Mouse (Mus musculus) heart, adult 2 months (tissue): Measurements from ENCODE around the gene Cd86. TPM values are rescaled to one million over a fixed set of nuclear protein-coding genes. Genes with fewer than 3 reads are reported as not detected.

Experiments
- DNase-seq, 2 experiments: peaks; one replicate each; pipeline ENCODE4 v3.0.0; 2021
- H3K27ac ChIP-seq: fragments of 200-600 bp; 2 replicates; pipeline ENCODE4 v1.8.1; 2022
- H3K27me3 ChIP-seq: fragments of 200-500 bp; 2 replicates; pipeline ENCODE4 v1.6.1; 2012; ENCODE audit warnings: mild to moderate bottlenecking, low read length, inconsistent platforms, mixed read lengths; ENCODE audit not compliant: control insufficient read depth, insufficient read depth
- H3K36me3 ChIP-seq: fragments of 200-500 bp; 2 replicates; pipeline ENCODE4 v1.6.1; 2012; ENCODE audit warnings: low read length, inconsistent platforms; ENCODE audit not compliant: control insufficient read depth, insufficient read depth
- H3K4me1 ChIP-seq: fragments of 200-500 bp; 2 replicates; pipeline ENCODE4 v1.6.1; 2011; ENCODE audit warnings: low read length; ENCODE audit not compliant: control insufficient read depth, insufficient read depth
- H3K4me3 ChIP-seq: fragments of 200-600 bp; 2 replicates; pipeline ENCODE4 v1.8.1; 2022
- H3K79me2 ChIP-seq: fragments of 200-500 bp; replicated peaks from 2 replicates; pipeline ENCODE4 v1.6.1; 2012; ENCODE audit warnings: mild to moderate bottlenecking, inconsistent platforms, low read length, moderate library complexity, mixed read lengths; ENCODE audit not compliant: control insufficient read depth, insufficient read depth
- H3K9ac ChIP-seq: fragments of 200-500 bp; 2 replicates; pipeline ENCODE4 v1.6.1; 2012; ENCODE audit warnings: low read depth, mild to moderate bottlenecking, control low read depth, inconsistent platforms, low read length, mixed read lengths
- CTCF ChIP-seq: fragments of 200-600 bp; IDR thresholded peaks from 2 replicates; pipeline ENCODE4 v1.8.1; 2022; ENCODE audit warnings: antibody characterized with exemption, mild to moderate bottlenecking, moderate library complexity
- EP300 ChIP-seq: fragments of 200-500 bp; IDR thresholded peaks from 2 replicates; pipeline ENCODE4 v1.6.1; 2011; ENCODE audit warnings: low read depth, low read length, control low read depth; ENCODE audit not compliant: insufficient read depth
- POLR2A ChIP-seq: fragments of 200-500 bp; IDR thresholded peaks from 2 replicates; pipeline ENCODE4 v1.6.1; 2011; ENCODE audit warnings: mild to moderate bottlenecking, low read depth, low read length, control low read depth; ENCODE audit not compliant: insufficient read depth
- WGBS: fragments of 180-500 bp; shearing (Covaris S2); methylation state at CpG from one replicate; pipeline ENCODE4 v1.1.7; 2018; 5-methylcytosine and 5-hydroxymethylcytosine counted together
- intact Hi-C: fragments of 180-260 bp; cut with DNase I; formaldehyde crosslinking; loops from one replicate; pipeline ENCODE4 v1.15.1; 2025
- long read RNA-seq: library from polyadenylated mRNA; stranded (forward); transcript quantifications from one replicate; pipeline ENCODE4 v2.0.0, GENCODE M21; 2021
- polyA plus RNA-seq: library from polyadenylated mRNA; depleted of rRNA; stranded (reverse); fragments of >200 nt; gene quantifications from 2 replicates; pipeline ENCODE4 v1.2.3, GENCODE M21; 2012; rRNA removed
- total RNA-seq, 2 experiments: library from RNA; stranded (reverse); gene quantifications; 2 replicates each; pipeline ENCODE4 v1.2.3; 2021

The Cd86 gene
- 1 to 10 TPM; 1.1 to 1.4 TPM for total RNA-seq
- 1.00 and 1.9 TPM in 2 replicates for polyA plus RNA-seq
- long read RNA-seq, partial matches to known transcripts, result 0 of 2 reads
- long read RNA-seq, other reads (novel, unspliced or antisense), result 0 of 2 reads

DNA sequence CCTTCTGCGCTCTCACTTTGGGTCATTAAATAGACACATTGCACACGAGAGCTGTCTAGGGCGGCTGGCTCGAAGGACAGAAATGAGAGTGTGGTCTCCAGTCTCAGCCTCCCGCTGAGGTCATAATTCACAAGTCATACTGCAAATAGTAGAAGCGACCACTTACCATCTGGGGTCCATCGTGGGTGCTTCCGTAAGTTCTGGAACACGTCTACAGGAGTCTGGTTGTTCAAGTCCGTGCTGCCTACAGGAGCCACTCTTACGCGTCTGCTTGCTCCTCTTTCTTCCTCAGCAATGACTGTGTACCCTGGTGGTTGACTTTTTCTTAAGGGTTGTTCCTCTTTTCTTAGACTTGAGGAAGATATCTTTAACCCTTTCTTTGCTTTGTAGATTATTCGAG lies at the start of gene Cd86:
Gene Cd86, minus strand, starts transcription at position 300 of the 400 bp plus-strand sequence.
- Histone ChIP-seq H3K4me1 (no peaks in the 10 kb centered on the region), H3K79me2 (no peaks in the 10 kb centered on the region), H3K27me3 (no peaks in the 10 kb centered on the region), H3K27ac (no peak within 1 kb of the TSS), H3K4me3 (no peak within 1 kb of the TSS), H3K36me3 (no peaks in the 10 kb centered on the region), H3K9ac (no peak within 1 kb of the TSS)
- WGBS, result 76% methylated on average over 13 of the region's 13 CpGs
- peak; percentile 21 to 44 for DNase-seq
- intact Hi-C loops, result no loop called here
- TF ChIP-seq EP300, result no peak
- TF ChIP-seq CTCF, result no peak
- no peak for TF ChIP-seq POLR2A

DNA sequence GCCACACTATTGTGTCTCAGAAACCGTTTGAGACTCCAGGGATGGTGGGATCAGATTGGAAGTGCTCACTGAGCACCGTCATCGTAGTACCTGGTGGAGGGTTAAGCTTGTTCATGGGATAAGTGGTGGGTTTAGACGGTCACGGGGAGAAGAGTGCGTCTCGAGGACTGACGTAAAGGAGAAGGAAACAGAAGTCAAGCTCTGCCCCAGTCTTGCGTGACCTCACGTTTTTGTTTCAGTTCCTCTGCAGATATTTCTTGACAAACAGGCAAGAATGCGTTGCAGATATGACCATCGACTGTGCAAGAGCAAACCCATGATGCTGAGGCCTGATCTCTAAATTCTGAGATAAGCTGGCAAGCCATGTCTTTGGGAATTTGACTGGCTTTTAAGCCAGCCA lies 45.9 kb upstream of the Cd86 start:
- no peak for TF ChIP-seq EP300
- no peak for TF ChIP-seq POLR2A
- H3K9ac ChIP-seq, result no peak overlapping the region

DNA sequence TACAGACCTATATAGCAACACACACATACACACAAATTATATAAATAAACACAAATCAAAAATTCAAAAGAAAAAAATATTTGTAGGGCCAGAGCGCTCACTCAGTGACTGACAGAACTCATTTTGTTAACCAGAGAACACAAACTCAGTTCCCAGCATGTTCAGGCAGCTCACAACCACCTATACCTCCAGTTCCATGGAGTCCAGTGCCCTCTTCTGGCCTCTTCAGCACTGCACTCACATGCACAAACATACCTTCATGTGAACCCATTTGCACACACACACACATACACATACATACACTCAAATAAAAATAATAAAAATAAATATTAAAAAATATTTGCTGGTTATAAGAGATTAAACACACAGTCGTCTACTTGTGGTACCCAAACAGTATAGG lies 44.9 kb upstream of the Cd86 start:
- no peak overlapping the region for H3K4me3 ChIP-seq
- H3K27me3 ChIP-seq, result no peaks in the 10 kb centered on the region
- no peaks in the 10 kb centered on the region for H3K79me2 ChIP-seq
- no peak for DNase-seq
- H3K9ac ChIP-seq, result no peak overlapping the region
- TF ChIP-seq CTCF (peak; percentile 31), EP300 (no peak), POLR2A (no peak)
- WGBS, result 98% methylated on average over 2 of the region's 2 CpGs
- H3K36me3 ChIP-seq, result no peaks in the 10 kb centered on the region
- H3K27ac ChIP-seq, result no peak overlapping the region
- intact Hi-C loops, result no loop called here
- H3K4me1 ChIP-seq, result no peaks in the 10 kb centered on the region

More for the DNA sequence above, 45.9 kb upstream of the Cd86 start:
- Histone ChIP-seq H3K4me3 (no peak overlapping the region), H3K79me2 (no peaks in the 10 kb centered on the region), H3K27me3 (no peaks in the 10 kb centered on the region), H3K4me1 (no peaks in the 10 kb centered on the region), H3K27ac (peak overlapping the region; percentile 15; the same call in 1 of the 2 replicates), H3K36me3 (no peaks in the 10 kb centered on the region)
- peak in 1 of 2 experiments; percentile 56 for DNase-seq
- 57% methylated on average over 12 of the region's 12 CpGs for WGBS
- intact Hi-C loops, result no loop called here

DNA sequence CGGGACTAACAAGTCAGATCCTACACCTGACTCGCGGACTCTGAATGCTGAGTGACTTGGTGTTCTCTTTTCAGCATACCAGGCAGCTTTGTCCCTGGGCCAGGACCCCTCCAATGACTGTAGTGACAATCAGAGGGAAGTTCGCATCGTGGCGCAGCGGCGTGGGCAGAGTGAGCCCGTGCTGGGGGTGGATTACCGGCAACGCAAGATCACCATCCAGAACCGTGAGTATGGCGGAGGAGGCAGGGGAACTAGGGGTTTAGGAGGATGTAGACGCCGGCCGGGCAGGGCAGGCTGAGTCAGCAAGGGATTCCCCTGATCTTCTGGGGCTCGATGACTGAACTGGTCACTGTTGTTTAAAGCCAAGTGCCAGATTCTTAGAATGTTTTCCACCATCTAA lies 43.5 kb upstream of the Cd86 start:
- H3K79me2 ChIP-seq, result no peaks in the 10 kb centered on the region
- WGBS, result 84% methylated on average over 17 of the region's 17 CpGs
- DNase-seq, result peak in 1 of 2 experiments; percentile 44
- no peak for TF ChIP-seq POLR2A
- TF ChIP-seq EP300, result no peak
- no peak for TF ChIP-seq CTCF
- no peak overlapping the region for H3K27ac ChIP-seq
- no peaks in the 10 kb centered on the region for H3K4me1 ChIP-seq
- no peaks in the 10 kb centered on the region for H3K27me3 ChIP-seq
- no peaks in the 10 kb centered on the region for H3K36me3 ChIP-seq
- no peak overlapping the region for H3K9ac ChIP-seq
- no peak overlapping the region for H3K4me3 ChIP-seq
- intact Hi-C loops, result no loop called here

DNA sequence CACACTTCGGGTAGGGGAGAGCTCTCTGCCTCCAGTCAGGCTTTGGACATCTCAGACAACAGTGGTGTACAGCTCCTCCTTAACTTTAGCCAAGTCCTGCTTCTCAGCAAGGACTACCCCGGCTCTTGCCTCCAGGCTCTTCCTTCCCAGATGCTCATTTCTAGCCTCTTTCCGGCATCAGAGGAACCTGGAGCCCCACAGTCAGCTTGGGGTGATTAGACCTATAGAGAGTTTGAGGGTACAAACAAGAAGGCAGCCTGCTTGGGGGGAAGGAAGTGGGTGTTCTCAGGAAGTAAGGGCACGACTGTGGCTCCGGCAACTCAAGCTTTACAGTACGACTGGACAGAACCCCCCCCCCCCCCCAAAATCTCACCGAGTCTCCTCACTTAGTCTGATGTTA lies 42.9 kb upstream of the Cd86 start:
- Histone ChIP-seq H3K36me3 (no peaks in the 10 kb centered on the region), H3K4me1 (no peaks in the 10 kb centered on the region), H3K9ac (no peak overlapping the region), H3K79me2 (no peaks in the 10 kb centered on the region), H3K27ac (no peak overlapping the region), H3K4me3 (no peak overlapping the region), H3K27me3 (no peaks in the 10 kb centered on the region)
- WGBS, result 49% methylated on average over 7 of the region's 7 CpGs
- no peak for DNase-seq
- TF ChIP-seq POLR2A (no peak), CTCF (no peak), EP300 (no peak)
- intact Hi-C loops, result no loop called here

DNA sequence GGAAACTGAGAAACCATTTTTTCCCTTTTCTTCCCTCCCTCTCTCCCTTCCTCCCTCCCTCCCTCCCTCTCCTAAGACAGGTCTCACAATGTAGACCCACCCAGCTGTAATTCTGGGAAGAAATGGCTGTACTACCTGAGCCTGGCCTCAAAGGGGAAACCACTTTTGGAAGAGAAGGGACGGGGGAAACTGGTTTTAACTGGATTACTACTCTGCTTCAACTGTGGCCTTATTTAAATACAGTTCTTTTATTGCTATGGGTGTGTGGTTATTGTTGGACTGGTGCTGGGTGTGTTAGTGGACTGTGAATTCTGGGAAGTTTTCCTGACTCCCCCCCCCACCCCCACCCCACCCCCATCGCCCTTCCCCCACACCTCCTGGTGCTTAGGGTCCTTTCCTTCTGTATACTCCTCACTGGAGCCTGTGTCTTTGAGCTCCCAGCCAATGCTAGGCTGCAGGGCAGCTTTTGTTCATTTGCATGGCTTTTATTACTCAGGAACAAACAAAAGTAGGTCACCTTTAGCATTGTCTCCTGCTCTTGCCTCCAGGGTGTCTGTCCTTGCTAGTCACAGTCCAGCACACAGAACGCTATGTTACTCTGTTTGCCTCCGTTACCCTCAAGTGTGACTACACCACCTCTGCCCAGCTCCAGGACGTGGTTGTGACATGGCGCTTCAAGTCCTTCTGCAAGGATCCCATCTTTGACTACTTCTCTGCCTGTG lies 42.0 kb upstream of the Cd86 start:
- no peaks in the 10 kb centered on the region for H3K79me2 ChIP-seq
- WGBS, result 67% methylated on average over 6 of the region's 6 CpGs
- DNase-seq, result no peak
- no peak overlapping the region for H3K9ac ChIP-seq
- H3K4me3 ChIP-seq, result no peak overlapping the region
- no peaks in the 10 kb centered on the region for H3K4me1 ChIP-seq
- TF ChIP-seq EP300, result no peak
- TF ChIP-seq CTCF, result no peak
- TF ChIP-seq POLR2A, result no peak
- no peak overlapping the region for H3K27ac ChIP-seq
- H3K27me3 ChIP-seq, result no peaks in the 10 kb centered on the region
- H3K36me3 ChIP-seq, result no peaks in the 10 kb centered on the region
- intact Hi-C loops, result no loop called here
